Mouse (Mus musculus): Measurements from ENCODE around the gene Zfp874a. TPM values are rescaled to one million over a fixed set of nuclear protein-coding genes. Genes with fewer than 3 reads are reported as not detected.

Gene Zfp874a
- polyA plus RNA-seq, 1 experiment from 2014 or later, result 11.6 TPM

Other genes starting within 250 kb of the Zfp874a start
- gene Zfp458, start 173.2 kb downstream of the Zfp874a start, polyA plus RNA-seq (2015; fragmentation: Nextera tagmentation; extraction: Ambion mirVana), result 2.0 and 2.3 TPM in 2 replicates
- 0.51 and 0.66 TPM in 2 replicates for gene Zfp457, start 145.1 kb downstream of the Zfp874a start, polyA plus RNA-seq (2015; fragmentation: Nextera tagmentation; extraction: Ambion mirVana)
- 2.4 and 2.5 TPM in 2 replicates for gene Zfp595, start 119.1 kb downstream of the Zfp874a start, polyA plus RNA-seq (2015; fragmentation: Nextera tagmentation; extraction: Ambion mirVana)
- not detected in 2 replicates for gene Gm28044, start 91.1 kb downstream of the Zfp874a start, polyA plus RNA-seq (2015; fragmentation: Nextera tagmentation; extraction: Ambion mirVana)
- 0.69 and 1.2 TPM in 2 replicates for gene Zfp953, start 91.0 kb downstream of the Zfp874a start, polyA plus RNA-seq (2015; fragmentation: Nextera tagmentation; extraction: Ambion mirVana)
- 0.32 and 0.36 TPM in 2 replicates for gene Gm28041, start 75.9 kb downstream of the Zfp874a start, polyA plus RNA-seq (2015; fragmentation: Nextera tagmentation; extraction: Ambion mirVana)
- gene Zfp456, start 75.8 kb downstream of the Zfp874a start, polyA plus RNA-seq (2015; fragmentation: Nextera tagmentation; extraction: Ambion mirVana), result 1.6 and 1.7 TPM in 2 replicates
- 5.6 and 7.9 TPM in 2 replicates for gene Zfp429, start 51.8 kb downstream of the Zfp874a start, polyA plus RNA-seq (2015; fragmentation: Nextera tagmentation; extraction: Ambion mirVana)
- 1.7 TPM in 2 replicates for gene Zfp459, start 30.2 kb downstream of the Zfp874a start, polyA plus RNA-seq (2015; fragmentation: Nextera tagmentation; extraction: Ambion mirVana)
- gene Zfp874b, start 32.6 kb upstream of the Zfp874a start, polyA plus RNA-seq (2015; fragmentation: Nextera tagmentation; extraction: Ambion mirVana), result 3.2 and 3.8 TPM in 2 replicates
- 21.4 and 22.1 TPM in 2 replicates for gene Zfp58, start 48.9 kb upstream of the Zfp874a start, polyA plus RNA-seq (2015; fragmentation: Nextera tagmentation; extraction: Ambion mirVana)
- not detected in 2 replicates for gene Gm26965, start 74.5 kb upstream of the Zfp874a start, polyA plus RNA-seq (2015; fragmentation: Nextera tagmentation; extraction: Ambion mirVana)
- gene Zfp87, start 74.6 kb upstream of the Zfp874a start, polyA plus RNA-seq (2015; fragmentation: Nextera tagmentation; extraction: Ambion mirVana), result 25.4 and 26.5 TPM in 2 replicates
- 15.3 and 15.9 TPM in 2 replicates for gene Zfp748, start 102.2 kb upstream of the Zfp874a start, polyA plus RNA-seq (2015; fragmentation: Nextera tagmentation; extraction: Ambion mirVana)
- gene Zfp729b, start 158.1 kb upstream of the Zfp874a start, polyA plus RNA-seq (2015; fragmentation: Nextera tagmentation; extraction: Ambion mirVana), result 4.5 TPM in 2 replicates
- gene Gm49345, start 186.1 kb upstream of the Zfp874a start, polyA plus RNA-seq (2015; fragmentation: Nextera tagmentation; extraction: Ambion mirVana), result 0.59 TPM in 1 of 2 replicates, not detected in the other
- 3.2 and 3.6 TPM in 2 replicates for gene Zfp729a, start 186.2 kb upstream of the Zfp874a start, polyA plus RNA-seq (2015; fragmentation: Nextera tagmentation; extraction: Ambion mirVana)
- 14.8 and 16.8 TPM in 2 replicates for gene Zfp738, start 235.4 kb upstream of the Zfp874a start, polyA plus RNA-seq (2015; fragmentation: Nextera tagmentation; extraction: Ambion mirVana)

Data from limb, embryonic 13.5 days (tissue).